Mouse (Mus musculus) retina, embryonic 14.5 days (tissue): ENCODE measurements around the gene Tomm34.

Source experiments
- DNase-seq: peaks from one replicate; pipeline ENCODE4 v3.0.0-alpha.2; 2015; ENCODE audit warnings: low spot score

Tomm34 gene

DNA sequence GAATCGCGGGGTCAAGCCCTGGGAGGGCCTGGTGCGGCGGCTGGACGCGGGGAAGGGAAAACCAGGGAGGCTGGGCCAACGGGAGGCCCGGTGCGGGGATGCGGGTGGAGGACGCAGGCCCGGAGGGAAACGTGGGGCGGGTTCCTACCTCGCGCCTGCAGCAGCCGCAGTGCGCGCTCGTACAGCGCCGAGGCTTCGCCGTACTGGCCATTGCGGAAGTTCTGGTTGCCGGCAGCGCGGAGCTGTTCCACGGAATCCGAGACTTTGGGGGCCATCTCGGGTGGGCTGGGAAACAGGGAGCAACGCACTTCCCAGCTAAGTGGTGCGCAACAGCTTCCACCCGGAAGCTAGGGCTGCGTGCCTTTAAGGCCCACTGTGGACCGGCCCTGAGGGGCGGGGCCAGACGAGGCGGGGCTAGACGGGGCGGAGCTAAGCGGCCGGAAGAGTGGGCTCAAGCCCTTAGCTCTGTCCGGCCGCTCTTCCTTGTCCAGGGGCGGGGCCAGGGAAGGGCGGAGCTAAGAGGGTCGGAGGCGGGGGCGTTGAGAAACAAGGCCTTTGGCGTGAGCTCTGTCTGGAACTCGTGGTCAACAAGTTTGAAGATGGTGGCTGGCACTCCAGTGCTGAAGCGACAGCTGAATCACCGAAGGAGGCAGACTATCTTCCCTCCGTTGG lies at the start of gene Tomm34:
Tomm34 (minus strand) TSS at position 405 of the 672 bp plus-strand sequence.
- peak; percentile 97 for DNase-seq

DNA sequence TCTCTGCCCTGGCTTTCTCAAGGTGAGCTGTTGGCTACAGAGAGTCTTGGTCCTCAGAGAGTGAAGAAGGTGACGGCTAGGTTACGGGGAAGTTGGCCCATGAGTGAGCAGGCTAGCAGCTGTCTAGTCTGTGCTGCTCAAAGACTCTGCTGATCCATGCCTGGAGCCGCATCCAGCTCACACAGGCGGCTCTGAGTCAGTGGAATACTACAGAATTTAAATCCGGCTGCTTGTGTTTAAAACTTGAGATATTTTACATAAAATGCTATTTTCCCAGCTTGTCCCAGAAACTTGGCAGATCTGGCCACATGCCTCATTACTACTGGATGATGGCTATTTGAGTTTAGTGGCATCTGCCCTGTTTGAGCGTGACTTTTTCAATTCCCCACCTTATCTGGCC lies 48.5 kb upstream of the Tomm34 start:
- no peak for DNase-seq

DNA sequence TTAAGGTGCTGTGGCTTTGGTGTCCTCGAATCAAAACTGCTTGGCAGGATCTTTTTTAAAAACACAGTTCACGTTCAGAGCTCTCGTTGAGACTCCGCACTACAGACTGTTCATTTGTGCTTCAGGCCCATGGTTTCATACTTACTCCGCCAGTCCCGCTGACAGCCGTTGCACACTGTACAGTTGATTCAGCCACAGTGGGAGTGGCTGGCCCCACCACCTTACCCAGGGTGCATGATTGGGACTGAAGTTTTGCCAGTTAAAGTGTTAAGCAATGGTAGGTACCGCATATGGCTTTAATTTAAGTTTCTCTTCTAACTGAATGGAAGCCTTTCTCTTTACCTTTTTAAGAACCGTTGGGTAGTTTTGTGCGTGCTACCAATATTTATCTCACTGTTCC lies 44.6 kb upstream of the Tomm34 start:
- DNase-seq, result no peak

DNA sequence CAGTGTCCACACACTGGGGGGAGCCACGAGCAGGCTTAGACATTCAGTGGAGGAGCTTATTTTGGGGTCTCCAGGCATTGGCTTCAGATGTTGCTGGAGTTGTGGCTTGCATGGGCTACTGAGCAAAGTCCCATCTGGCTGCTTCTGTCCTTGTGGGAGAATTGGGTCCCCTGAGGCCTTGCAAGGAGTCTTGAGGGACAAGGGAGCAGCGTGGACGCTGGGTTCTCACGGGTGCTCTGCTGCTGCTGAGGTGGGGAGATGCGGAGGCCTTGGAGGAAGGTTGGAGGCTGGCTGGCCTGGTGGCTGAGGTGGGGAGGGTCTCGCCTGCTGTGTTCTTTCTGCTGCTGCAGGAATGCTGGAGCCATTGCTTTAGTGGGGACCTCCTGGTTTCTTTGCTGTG lies 43.1 kb upstream of the Tomm34 start:
- no peak for DNase-seq

DNA sequence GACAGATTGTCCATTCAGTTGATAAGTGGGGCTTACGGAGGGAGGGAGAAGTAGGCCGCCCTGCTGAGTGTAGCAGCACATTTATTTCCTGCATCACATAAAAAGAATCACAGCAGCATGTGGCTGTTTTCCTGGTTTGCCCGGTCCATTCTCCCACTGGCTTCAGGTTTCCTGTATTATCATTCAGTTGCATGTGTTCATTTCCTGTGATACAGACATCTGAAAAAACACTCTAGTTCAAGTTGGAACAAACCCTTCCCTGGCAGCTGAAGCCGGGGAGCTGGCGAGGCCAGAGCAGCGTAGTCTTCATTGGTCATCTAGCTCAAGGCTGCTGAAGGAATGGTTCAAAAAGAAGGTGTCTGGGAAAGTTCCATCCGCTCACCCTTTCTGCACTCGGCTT lies 40.6 kb upstream of the Tomm34 start:
- DNase-seq, result no peak

DNA sequence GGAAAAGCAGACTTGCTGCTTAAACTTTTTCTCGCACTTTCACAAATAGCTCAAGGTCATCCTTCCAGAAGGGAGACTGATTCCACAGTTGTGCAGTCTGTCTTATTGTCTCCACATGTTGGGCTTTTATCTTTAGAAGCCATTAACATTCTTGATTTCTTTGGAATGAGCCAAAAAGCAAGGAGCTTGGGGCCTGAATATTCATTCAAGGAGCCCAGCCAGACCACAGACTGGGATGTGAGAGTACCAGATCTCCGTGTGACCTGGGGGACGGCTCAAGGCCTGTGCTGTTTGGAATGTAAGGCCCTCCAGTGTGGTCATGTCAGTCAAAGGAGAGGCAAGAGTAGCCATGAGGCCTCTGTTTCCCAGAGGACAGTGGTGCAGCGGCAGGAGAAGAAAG lies 37.5 kb upstream of the Tomm34 start:
- no peak for DNase-seq

DNA sequence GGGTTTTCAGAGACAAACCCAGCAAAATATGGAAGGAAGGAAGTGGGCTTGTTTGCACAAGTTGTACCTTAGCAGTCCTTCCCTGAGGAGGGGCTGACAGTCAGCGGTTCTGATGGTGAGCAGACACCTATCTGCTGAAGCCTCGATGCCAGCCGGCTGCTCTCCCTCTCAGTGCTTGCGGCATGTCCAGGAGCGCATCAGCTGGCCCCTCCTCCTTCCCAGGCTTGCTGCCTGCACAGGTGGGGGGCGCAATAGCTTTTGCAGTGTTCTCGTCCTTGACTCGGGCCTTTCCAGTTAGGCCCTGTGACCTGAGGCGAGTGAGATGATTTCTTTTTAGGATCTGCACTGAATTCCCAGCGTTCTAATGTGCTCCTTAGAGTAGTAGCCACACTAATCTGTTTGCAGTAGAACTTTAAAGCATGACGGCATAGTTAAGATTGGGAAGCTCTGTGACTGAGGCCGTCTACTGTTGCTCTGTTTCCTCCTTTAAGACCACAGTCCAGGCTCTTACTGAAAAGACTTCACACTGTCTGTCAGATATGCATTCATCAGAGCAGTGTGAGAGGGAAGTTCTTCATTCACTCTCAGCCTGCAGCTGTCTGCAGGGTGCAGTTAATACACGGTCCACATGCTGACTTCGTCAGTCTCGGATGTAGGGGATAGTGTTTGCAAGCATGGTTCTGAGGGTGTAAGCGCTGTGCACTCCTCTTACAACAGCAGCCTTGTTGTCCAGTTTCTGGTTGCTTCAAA lies 36.3 kb upstream of the Tomm34 start:
- DNase-seq, result no peak

DNA sequence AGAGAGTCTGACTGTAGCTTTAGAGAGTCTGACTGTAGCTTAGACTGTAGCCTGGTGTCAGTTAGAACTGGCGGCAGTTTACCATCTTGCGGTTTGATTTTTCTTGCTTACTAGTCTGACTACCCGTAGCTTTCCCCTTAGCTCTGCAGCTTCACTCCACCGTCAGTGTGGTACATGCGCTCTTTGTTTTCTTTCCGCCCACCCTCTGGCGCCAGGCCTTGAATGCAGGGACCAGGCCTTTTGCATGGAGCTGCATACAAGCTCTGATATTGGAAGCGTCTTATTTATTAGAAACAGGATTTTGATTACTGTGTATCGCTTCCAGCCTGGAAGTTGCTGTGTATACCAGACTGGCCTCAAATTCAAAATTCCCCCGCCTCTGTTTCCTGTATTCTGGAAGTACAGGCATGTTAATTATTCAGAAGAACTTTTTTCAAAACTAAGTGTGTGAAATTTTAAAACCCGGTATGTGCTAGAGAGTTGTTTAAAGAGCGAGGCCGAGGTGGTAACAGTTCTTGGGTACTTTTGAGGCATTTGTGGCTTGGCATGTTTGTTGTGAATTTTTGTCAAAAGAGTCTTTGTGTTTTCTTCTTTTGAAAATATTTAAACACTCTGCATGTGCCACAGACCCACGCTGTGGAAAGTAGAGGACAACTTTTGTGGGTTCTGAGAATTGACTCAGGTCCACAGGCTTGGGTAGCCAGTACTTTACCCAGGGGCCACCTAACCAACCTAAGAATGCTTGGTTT lies 35.5 kb upstream of the Tomm34 start:
- no peak for DNase-seq

DNA sequence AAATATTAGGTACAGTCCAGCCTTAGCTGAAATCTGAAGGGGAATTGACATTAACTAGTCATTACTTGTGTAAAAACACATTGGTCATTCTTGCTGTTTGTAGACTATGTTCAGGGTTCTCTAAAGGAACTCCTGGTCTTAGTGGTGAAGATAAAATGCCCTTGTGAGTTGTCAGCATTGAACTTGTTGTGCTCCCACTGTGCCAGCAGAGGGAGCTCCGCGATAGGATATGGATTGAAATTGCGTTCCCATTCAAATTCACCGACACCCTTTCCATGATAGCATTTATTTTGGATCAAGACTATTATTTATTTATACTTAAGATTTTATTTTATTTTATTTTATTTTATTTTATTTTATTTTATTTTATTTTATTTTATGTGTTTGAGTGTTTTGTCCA lies 32.5 kb upstream of the Tomm34 start:
- peak; percentile 78 for DNase-seq

DNA sequence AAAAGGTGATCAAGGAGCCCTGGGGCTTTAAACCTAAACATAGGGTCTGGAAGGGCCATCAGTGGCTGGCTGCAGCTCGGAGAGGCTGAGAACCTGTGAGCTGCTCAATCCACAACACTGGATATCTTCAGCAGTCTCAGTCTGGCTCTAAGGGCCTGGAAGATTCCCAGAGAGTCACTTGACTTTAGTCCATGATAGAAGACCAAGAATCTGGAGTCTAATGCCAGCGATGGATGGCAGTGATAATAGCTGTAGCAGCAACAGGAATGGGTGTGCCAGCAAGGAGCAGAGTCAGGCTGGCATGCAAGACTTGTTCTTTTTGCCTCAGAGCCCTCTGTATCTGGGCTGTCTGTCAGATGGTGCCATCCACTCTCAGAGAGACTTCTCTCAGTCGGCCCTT lies 31.4 kb upstream of the Tomm34 start:
- no peak for DNase-seq

DNA sequence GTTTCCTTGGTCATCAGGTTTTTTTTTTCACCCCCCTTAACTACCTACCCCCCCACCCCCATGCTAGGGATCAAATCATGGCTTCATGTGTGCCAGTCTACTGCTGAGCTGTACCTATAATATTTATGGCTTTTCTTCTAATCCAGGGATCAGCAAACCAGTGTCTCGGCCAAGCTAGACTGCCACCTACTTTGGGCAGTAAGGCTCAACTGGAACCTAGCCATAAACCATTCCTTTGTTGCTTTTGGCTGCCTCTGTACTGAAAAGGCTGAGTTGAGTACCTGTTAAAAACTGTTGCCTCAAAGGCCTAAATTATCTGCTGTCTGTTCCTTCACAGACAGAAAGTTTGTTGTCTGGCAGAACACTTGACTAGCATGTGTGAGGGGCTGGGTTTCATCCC lies 31.0 kb upstream of the Tomm34 start:
- no peak for DNase-seq

DNA sequence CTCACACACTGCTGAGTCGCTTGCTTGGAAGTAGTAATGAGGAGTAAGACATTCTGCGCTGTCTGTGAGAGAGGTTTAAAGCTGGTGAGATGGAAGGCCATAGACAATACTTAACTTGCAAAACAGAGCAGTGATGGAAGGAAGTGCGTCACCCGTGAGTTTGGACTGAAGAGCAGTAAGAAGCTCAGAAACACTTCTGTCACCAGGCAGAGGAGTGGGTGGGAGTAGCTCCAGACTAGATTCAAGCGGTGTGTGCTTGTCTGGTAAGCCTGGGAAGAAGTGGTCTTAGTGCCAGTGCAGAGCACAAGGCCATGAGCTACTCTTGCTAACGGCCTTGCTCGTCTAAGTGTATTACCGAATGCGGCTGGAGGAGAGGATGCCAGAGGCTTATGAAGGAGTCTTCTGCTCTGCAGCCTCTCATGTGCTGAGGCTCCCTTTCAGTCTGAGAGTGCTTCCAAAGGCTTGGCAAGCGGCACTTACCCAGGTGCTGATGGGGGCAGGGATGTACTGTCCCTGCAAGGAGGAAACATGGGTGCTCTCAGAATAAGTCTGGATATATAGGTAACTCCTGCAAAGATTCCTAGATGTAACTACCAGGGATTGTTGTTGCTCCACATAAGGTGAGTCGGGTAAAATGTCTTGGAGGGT lies 27.8 kb upstream of the Tomm34 start:
- DNase-seq, result no peak

DNA sequence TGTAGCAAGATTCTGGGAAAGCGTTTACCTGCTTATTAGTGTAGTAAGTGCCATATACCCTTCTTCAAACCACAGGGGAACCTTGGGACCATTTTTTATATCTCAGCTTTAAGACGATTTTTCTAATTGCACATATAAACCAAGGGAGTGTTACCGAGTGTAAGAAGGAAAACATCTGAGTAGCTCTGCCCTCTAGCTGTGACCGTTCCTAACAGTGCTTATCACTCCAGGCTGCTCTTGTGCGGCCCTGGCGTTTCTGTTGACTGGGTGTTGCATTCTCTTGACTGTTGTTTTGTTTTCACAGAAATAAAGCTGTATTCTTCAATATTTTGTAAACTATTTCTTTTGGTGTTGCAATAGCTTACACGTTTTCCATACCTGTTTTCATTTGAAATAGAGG lies 23.2 kb upstream of the Tomm34 start:
- no peak for DNase-seq

DNA sequence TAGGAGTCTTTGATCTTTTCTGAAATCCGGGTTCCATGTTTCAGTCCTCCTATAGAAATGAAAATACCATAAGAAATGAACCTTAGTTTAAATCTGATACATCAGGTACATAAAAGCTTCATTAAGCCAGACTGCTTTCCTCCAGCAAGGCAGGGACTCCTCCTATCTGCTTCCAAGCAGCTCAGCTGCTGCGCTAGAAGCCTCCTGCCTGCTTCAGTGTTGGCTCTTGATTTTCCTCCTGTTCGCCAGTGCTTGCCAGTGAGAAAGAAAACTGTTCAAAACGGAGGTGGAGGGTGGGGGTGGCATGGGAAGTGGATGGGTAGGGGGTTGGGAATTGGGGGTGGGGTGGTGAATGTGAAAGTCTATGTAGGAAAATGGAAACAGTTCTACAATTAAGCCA lies 18.5 kb upstream of the Tomm34 start:
- DNase-seq, result no peak

DNA sequence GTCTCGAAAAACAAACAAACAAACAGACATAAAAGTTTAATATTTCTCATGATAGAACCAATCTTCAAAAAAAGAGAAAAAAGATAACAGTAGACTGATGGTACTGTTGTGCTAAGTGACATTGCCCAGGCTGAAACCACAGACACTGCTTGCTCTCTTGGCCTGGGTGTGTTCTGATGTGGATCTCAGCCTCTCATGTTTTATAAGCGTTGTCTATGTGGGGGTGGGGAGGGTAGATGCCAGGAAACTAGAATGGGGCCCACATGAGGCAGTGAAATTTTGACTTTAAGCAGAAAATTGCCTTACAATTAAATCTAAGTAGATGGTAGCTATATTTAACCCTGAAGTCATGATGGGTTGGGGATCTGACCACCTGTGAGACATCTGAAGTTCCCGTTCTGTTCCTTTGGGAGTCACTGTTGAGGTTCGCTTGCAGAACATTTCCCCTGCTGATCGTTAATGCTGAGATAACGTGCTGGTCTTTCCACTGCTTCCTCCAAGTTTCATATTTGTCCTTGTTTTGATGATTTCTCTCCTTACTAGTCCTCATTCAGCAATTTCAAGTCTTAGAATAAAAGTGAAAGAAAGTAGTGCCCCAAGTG lies 16.5 kb upstream of the Tomm34 start:
- DNase-seq, result no peak

DNA sequence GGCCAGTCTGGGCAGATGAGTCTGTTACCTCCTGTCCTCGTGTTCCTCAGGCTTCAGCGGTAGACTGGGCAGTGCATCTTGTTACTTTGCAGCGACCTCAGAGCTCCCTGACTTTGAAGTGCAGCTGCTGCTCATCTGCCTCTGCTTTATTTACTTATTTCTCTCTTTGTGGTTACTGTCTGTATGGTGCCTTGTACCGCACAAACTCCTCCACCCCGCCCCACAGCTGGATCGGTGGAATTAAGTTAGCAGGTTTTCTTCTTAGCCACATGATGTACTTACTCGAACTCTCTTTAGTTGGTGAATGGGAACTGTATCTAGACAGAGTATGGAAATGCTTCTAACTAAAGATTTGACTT lies 13.4 kb upstream of the Tomm34 start:
- DNase-seq, result no peak

DNA sequence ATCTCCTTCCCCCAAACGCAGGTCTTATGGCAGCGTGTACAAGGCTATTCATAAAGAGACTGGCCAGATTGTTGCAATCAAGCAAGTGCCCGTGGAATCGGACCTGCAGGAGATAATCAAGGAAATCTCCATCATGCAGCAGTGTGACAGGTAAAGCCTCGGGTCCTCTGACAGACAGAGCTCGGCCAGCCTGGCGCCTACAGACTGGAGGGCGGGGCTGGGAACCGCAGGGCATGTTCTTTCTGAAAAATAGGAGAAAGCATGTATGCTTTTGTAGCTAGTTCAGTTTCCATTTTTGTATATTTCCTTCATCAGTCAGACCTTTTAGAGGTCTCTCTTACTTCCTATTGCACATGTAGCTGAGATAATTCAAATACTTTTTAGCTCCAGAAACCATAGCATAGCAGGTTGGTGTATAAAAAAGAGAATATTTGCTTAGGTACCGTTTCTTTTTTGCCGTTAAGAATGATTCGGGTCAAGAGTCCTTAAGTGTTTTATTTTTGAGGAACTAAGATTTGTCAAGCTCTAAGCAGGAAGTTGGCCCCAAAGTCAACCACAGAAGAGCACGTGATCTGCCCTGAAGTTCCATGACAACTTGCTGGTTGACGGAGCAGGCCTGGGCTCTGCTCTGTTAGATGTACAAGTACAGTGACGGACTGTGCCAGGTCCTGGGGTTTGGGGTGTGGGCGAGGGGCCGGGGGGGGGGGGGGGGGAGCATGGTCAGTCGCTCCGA lies 12.8 kb upstream of the Tomm34 start:
- DNase-seq, result no peak

DNA sequence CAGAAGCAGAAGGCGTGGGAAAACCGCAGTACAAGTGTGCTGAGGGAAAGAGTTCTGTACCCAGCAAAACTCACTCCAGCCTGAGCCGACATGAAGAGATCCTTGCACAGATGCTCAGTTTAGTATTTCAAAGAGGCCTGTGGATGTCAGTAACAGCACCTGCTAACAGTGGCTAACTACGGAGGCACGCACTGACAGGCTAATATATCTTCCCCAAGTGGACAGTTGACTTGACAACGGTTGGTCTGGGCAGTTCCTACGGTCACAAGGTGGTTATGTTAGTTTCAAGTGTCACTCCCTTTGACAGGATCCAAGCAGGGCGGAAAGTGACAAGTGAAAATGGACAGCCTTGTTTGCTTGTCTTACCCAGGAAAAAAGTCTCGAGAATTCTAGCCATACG lies 11.2 kb upstream of the Tomm34 start:
- no peak for DNase-seq

DNA sequence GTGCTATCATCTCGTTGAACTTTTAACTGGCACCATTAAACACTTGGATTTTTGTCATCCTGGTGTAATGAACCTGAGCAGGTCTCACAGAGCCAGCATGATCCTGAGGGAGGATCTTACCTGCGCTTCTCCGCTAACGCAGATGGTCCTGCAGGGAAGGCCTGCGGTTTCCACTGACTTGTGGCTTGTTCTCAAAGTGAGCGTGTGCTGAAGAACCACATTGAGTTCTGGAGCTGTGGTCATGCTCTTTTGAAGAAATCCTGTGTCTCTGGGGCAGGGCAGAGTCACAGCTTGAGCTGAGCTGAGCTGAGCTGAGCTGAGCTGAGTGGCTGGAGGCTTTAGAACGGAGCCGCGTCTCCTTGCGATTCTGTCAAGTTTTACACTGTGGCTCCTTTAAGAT lies 10.6 kb upstream of the Tomm34 start:
- DNase-seq, result no peak

DNA sequence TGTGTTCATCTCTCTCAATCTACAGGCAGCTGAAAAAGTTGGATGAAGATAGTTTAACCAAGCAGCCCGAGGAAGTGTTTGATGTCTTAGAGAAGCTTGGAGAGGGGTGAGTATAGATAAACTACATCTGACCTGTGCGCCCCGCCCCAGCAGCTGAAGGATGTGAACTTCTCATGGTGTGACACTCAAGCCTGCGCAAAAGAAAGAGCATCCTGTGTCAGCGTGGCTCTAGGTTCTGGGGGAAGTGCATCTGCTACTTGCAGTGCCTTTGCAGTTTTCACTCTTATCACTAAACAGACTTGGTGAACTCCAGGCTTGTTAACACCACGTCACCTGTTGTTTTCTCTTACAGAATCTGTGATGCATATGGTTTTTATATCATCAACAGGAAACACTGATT lies 8.5 kb upstream of the Tomm34 start:
- DNase-seq, result no peak

DNA sequence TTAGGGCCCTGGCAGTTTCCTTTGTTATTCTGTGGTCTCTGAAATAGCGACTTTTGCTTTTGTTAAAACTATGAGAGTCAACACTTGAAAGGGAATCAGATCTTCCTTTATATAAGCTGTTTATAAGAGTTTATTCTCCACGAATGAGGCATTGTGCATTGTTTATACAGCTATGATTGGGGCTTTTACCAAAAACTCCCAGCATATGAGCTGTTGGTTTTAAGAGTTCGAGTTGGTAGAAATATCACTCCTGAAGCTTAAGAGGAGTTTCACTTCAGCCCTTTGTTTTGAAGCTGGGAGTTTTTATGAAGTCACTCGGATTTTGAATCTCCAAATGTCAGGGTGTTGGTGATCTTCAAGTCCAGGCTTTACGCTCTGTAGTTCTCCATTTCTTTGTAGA lies 6.9 kb upstream of the Tomm34 start:
- no peak for DNase-seq
